13 mouse cellular contexts compared by ENCODE assay signal in the genomic region with DNA sequence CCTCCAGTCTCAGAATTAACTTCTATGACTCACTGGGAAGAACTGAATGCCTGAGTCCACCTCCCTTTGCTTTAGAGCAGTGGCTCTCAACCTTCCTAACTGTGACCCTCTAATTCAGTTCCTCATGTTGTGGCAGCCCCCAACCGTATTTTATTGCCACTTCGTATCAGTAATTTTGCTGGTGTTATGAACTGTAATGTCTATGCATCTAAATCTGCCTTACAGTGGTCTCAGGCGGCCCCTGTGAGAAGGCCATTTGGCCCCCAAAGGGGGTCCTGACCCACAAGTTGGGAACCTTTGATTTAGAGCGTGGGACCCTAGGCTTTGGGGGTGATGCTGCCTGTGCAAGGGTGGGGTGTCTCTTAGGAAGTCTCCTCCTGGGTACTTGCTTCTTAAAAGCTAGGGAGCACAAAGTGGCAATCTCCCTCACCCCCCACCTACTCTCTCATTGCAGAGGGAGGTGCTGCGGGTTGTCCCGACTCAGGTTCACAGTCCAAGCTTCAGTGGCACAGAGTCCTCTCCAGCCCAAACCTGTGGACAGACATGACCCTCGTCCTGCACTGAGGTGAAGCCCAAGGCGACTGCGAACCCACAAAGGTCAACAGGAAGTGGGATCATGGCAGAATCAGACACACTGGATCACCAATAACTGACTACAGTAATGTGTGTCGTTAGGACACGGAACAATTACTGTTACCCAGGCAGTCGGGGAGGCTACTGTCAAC. TPM values are rescaled to one million over a fixed set of nuclear protein-coding genes. Genes with fewer than 3 reads are reported as not detected.
DNase-seq lines count a peak whose midpoint lies in the region; ATAC-seq and TF ChIP-seq lines count a peak whose summit lies in the region.
"Had no signal": no experiment of that assay in that cellular context is flagged by ENCODE, and none has a peak within 500 bp of the region (broad histone marks: within the 10 kb centered on the region; RNA-seq: fewer than 3 reads in every experiment).

No protein-coding gene starts in this region.

- no peak for TF ChIP-seq EP300 in heart, adult 2 months (IDR thresholded peaks at IDR 0.05; ENCODE audit: insufficient read depth, low read depth, low read length)
- TF ChIP-seq EP300 in ES-Bruce4 (IDR thresholded peaks at IDR 0.05; ENCODE audit: insufficient read depth, low read depth, low read length), result no peak

- H3K9me3 ChIP-seq in heart, embryonic 10.5 days, result no peaks in the 10 kb centered on the region
- H3K9me3 ChIP-seq in liver, embryonic 11.5 days (ENCODE audit: control insufficient read depth, low read length), result no peaks in the 10 kb centered on the region
- no peaks in the 10 kb centered on the region for H3K9me3 ChIP-seq in liver, embryonic 12.5 days (replicated peaks)
- H3K9me3 ChIP-seq in ES-Bruce4 (replicated peaks; ENCODE audit: control insufficient read depth, insufficient read depth, low read length, poor library complexity, severe bottlenecking), result peaks cover 59% of the 10 kb centered on the region

- peak; percentile 66 for DNase-seq in heart, embryonic 10.5 days (ENCODE audit: low spot score)
- DNase-seq in heart, adult 2 months, result no peak
- peak; percentile 30 for DNase-seq in liver, embryonic 11.5 days (ENCODE audit: low spot score)
- DNase-seq in kidney, postnatal 36 days, result peak; percentile 54 to 55
- DNase-seq in gastrocnemius, adult 18-20 months (ENCODE audit: low spot score), result no peak
- no peak for DNase-seq in right cerebral cortex, adult 18-20 months
- DNase-seq: adrenal gland, postnatal 36 days; gastrocnemius, postnatal 14 days; thymus, adult 18-20 months had no signal

- no peak overlapping the region for H3K27ac ChIP-seq in heart, embryonic 10.5 days
- H3K27ac ChIP-seq in heart, adult 2 months, result no peak overlapping the region
- H3K27ac ChIP-seq in liver, embryonic 11.5 days (ENCODE audit: low read depth, low read length), result no peak overlapping the region
- no peak overlapping the region for H3K27ac ChIP-seq in liver, embryonic 12.5 days
- H3K27ac ChIP-seq in ES-Bruce4 (ENCODE audit: insufficient read depth, low read length), result 0 out of 2 replicates have a peak overlapping the region, but pooled peaks have one; percentile 16
- H3K27ac ChIP-seq: liver, embryonic 14.5 days had no signal

- no peak overlapping the region for H3K4me2 ChIP-seq in liver, embryonic 11.5 days
- no peak overlapping the region for H3K4me2 ChIP-seq in liver, embryonic 12.5 days

- ATAC-seq in liver, embryonic 11.5 days (replicated peaks; ENCODE audit: low FRiP score), result no peak
- ATAC-seq in liver, embryonic 12.5 days, result no peak

- H3K79me2 ChIP-seq in heart, adult 2 months (replicated peaks; ENCODE audit: control insufficient read depth, insufficient read depth, low read length), result no peaks in the 10 kb centered on the region

- no peaks in the 10 kb centered on the region for H3K27me3 ChIP-seq in heart, embryonic 10.5 days (ENCODE audit: insufficient read depth, poor library complexity, severe bottlenecking)
- no peaks in the 10 kb centered on the region for H3K27me3 ChIP-seq in heart, adult 2 months (ENCODE audit: control insufficient read depth, insufficient read depth, low read length)
- no peaks in the 10 kb centered on the region for H3K27me3 ChIP-seq in liver, embryonic 11.5 days (replicated peaks; ENCODE audit: control insufficient read depth, insufficient read depth, low read length)
- no peaks in the 10 kb centered on the region for H3K27me3 ChIP-seq in liver, embryonic 12.5 days (replicated peaks)
- no peaks in the 10 kb centered on the region for H3K27me3 ChIP-seq in ES-Bruce4 (ENCODE audit: control insufficient read depth, insufficient read depth, low read length, poor library complexity, severe bottlenecking)

- peaks cover 35% of the 10 kb centered on the region for H3K4me1 ChIP-seq in heart, embryonic 10.5 days
- peaks cover 5% of the 10 kb centered on the region for H3K4me1 ChIP-seq in heart, adult 2 months (ENCODE audit: control insufficient read depth, insufficient read depth, low read length)
- H3K4me1 ChIP-seq in liver, embryonic 11.5 days (replicated peaks; ENCODE audit: control insufficient read depth, insufficient read depth, low read length), result no peaks in the 10 kb centered on the region; the same call in 1 of the 2 replicates
- peaks cover 5% of the 10 kb centered on the region; the same call in 1 of the 2 replicates for H3K4me1 ChIP-seq in liver, embryonic 12.5 days
- H3K4me1 ChIP-seq in ES-Bruce4 (ENCODE audit: control insufficient read depth, insufficient read depth, low read length), result no peaks in the 10 kb centered on the region

- WGBS in heart, embryonic 10.5 days, result 77% methylated on average over 12 of the region's 12 CpGs
- 90% methylated on average over 12 of the region's 12 CpGs for WGBS in heart, adult 2 months
- WGBS in liver, embryonic 11.5 days, result 81% methylated on average over 12 of the region's 12 CpGs
- WGBS in liver, embryonic 12.5 days (ENCODE audit: insufficient replicate concordance), result 76% methylated on average over 12 of the region's 12 CpGs

- TF ChIP-seq POLR2A in heart, adult 2 months (IDR thresholded peaks at IDR 0.05; ENCODE audit: insufficient read depth, low read depth, low read length), result no peak
- TF ChIP-seq POLR2A in ES-Bruce4 (IDR thresholded peaks at IDR 0.05; ENCODE audit: insufficient read depth, low read length), result no peak

- TF ChIP-seq CTCF in heart, adult 2 months (IDR thresholded peaks at IDR 0.05), result no peak
- TF ChIP-seq CTCF in ES-Bruce4 (IDR thresholded peaks at IDR 0.05; ENCODE audit: low read depth, low read length), result no peak

- no peak overlapping the region for H3K4me3 ChIP-seq in heart, embryonic 10.5 days
- no peak overlapping the region for H3K4me3 ChIP-seq in heart, adult 2 months
- H3K4me3 ChIP-seq in liver, embryonic 11.5 days (ENCODE audit: low read depth, low read length), result no peak overlapping the region
- no peak overlapping the region for H3K4me3 ChIP-seq in liver, embryonic 12.5 days
- no peak overlapping the region for H3K4me3 ChIP-seq in ES-Bruce4 (ENCODE audit: low read depth, low read length)
- H3K4me3 ChIP-seq: erythroblast, embryonic 14.5 days had no signal

- intact Hi-C loops in heart, adult 2 months (cut with DNase I), result no loop called here

- H3K9ac ChIP-seq in heart, adult 2 months (ENCODE audit: low read depth, low read length), result no peak overlapping the region
- no peak overlapping the region for H3K9ac ChIP-seq in liver, embryonic 11.5 days (ENCODE audit: low read depth, low read length)
- H3K9ac ChIP-seq in liver, embryonic 12.5 days, result no peak overlapping the region
- no peak overlapping the region for H3K9ac ChIP-seq in ES-Bruce4 (ENCODE audit: low read depth, poor library complexity, severe bottlenecking)
- H3K9ac ChIP-seq: liver, embryonic 14.5 days had no signal

- peaks cover 49% of the 10 kb centered on the region for H3K36me3 ChIP-seq in heart, embryonic 10.5 days
- H3K36me3 ChIP-seq in heart, adult 2 months (ENCODE audit: control insufficient read depth, insufficient read depth, low read length), result no peaks in the 10 kb centered on the region
- peaks cover 28% of the 10 kb centered on the region for H3K36me3 ChIP-seq in liver, embryonic 11.5 days (ENCODE audit: control insufficient read depth, insufficient read depth, low read length)
- H3K36me3 ChIP-seq in liver, embryonic 12.5 days, result peaks cover 51% of the 10 kb centered on the region
- peaks cover 53% of the 10 kb centered on the region for H3K36me3 ChIP-seq in ES-Bruce4 (ENCODE audit: control insufficient read depth, insufficient read depth, low read length, poor library complexity, severe bottlenecking)

RNA-seq across cellular contexts. Expression of a gene that starts 45.1 kb away (rescaled TPM):
- polyA plus RNA-seq in heart, embryonic 10.5 days (2016; fragmentation: Nextera tagmentation; extraction: Ambion mirVana), result 121 and 125 TPM in 2 replicates
- total RNA-seq in heart, adult 2 months (2021), result 10 to 100 TPM; 33.4 to 35.7 TPM
- 24.2 TPM in 2 replicates for polyA plus RNA-seq in heart, adult 2 months (2012; rRNA removed)
- 96.2 and 97.3 TPM in 2 replicates for polyA plus RNA-seq in liver, embryonic 11.5 days (2014; fragmentation: Nextera tagmentation; extraction: Ambion mirVana)
- 67.9 and 72.4 TPM in 2 replicates for polyA plus RNA-seq in liver, embryonic 12.5 days (2016; fragmentation: Nextera tagmentation; extraction: Ambion mirVana)
- polyA plus RNA-seq in ES-Bruce4 (2011; ENCODE audit: insufficient read depth, insufficient read length, low read depth, missing spikeins), result 163 and 168 TPM in 2 replicates
- 1 to 10 TPM; 1.1 to 2.4 TPM for total RNA-seq in gastrocnemius, adult 18-20 months (2021)

Comparison
In these comparisons a context has a peak if more than half of its experiments do, and no peak if none do; other contexts are left out.
1. DNase-seq: peak in heart, embryonic 10.5 days (single experiment), liver, embryonic 11.5 days (single experiment) and kidney, postnatal 36 days (2 of 2); none in heart, adult 2 months (0 of 2), gastrocnemius, adult 18-20 months (single experiment) and right cerebral cortex, adult 18-20 months (single experiment).